Mouse (Mus musculus): Measurements from ENCODE around the gene Ptrh1. TPM values are rescaled to one million over a fixed set of nuclear protein-coding genes. Genes with fewer than 3 reads are reported as not detected.
A peak's percentile ranks its signal among the peaks of the same experiment; 100 is the strongest.

Gene Ptrh1
- polyA plus RNA-seq, 2 experiments = 1.7 to 1.9 TPM

DNA sequence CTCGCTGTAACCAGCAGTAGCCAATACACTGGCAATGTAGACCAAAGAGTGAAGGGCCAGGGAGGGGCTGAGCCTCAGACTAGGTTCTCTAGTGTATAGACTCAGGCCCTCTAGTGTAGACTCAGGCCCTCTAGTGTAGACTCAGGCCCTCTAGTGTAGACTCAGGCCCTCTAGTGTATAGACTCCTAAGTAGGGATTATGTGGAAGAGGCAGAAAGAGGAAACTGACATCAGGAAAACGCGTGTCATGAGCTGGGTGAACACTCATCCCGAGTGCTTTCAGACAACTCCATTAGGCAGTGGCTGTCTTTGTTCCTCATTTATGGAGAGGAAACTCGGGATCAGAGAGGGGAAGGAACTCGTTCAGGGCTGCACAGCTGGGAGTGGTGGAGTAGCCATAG, 38.6 kb upstream of the Ptrh1 start:
- no peak overlapping the region for H3K9ac ChIP-seq (replicated peaks)
- peaks cover 5% of the 10 kb centered on the region; the same call in 1 of the 2 replicates for H3K27me3 ChIP-seq (ENCODE audit: control insufficient read depth, insufficient read depth, low read length)
- no peaks in the 10 kb centered on the region for H3K36me3 ChIP-seq (replicated peaks; ENCODE audit: control insufficient read depth, insufficient read depth, low read depth)
- H3K9me3 ChIP-seq (ENCODE audit: control insufficient read depth, low read length) = no peaks in the 10 kb centered on the region
- no peak overlapping the region for H3K4me3 ChIP-seq (ENCODE audit: insufficient read depth in 1 of 2, low read depth in 2 of 2, low read length in 2 of 2)
- H3K27ac ChIP-seq = no peak overlapping the region
- 42% methylated on average over 6 of the region's 6 CpGs for WGBS (ENCODE audit: insufficient replicate concordance)
- 0 out of 2 replicates have a peak, but pooled peaks have one; percentile 16 for ATAC-seq (ENCODE audit: insufficient read depth)
- H3K4me2 ChIP-seq (ENCODE audit: low read depth) = no peak overlapping the region
- DNase-seq (ENCODE audit: low read depth in 3 of 3, low spot score in 3 of 3) = no peak
- H3K4me1 ChIP-seq (replicated peaks; ENCODE audit: control insufficient read depth in 2 of 2, insufficient read depth in 2 of 2, low read length in 1 of 2) = peaks cover 0 to 2% of the 10 kb centered on the region in 2 experiments; a peak in 2 of 4 replicates
- TF ChIP-seq EP300 (IDR thresholded peaks at IDR 0.05; ENCODE audit: low read depth) = no peak
- TF ChIP-seq CTCF (IDR thresholded peaks at IDR 0.05; ENCODE audit: low read depth) = no peak

DNA sequence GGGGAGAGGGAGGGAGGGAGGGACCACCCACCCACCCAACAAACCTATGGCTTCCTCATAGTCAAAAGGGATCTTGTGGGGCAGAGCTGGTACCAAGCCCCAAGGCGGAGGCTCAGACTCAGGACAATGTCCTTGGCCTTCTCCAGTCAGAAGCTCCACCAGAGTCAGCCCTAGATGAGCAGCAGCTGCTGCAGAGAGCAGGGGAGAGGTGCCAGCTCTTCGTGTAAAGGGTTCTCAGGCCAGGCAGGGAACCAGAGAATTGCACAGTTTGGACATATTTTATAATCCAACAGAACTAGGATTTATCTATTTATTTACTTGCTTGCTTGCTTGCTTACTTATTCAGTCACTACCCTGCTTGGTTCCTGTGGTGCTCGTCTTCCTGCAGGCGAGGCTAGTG, 36.3 kb upstream of the Ptrh1 start:
- H3K9me3 ChIP-seq (ENCODE audit: control insufficient read depth, low read length) = no peaks in the 10 kb centered on the region
- H3K9ac ChIP-seq (replicated peaks) = no peak overlapping the region
- TF ChIP-seq EP300 (IDR thresholded peaks at IDR 0.05; ENCODE audit: low read depth) (no peak), CTCF (IDR thresholded peaks at IDR 0.05; ENCODE audit: low read depth) (no peak)
- no peak overlapping the region for H3K27ac ChIP-seq
- WGBS (ENCODE audit: insufficient replicate concordance) = 55% methylated on average over 4 of the region's 4 CpGs
- H3K4me3 ChIP-seq (ENCODE audit: insufficient read depth in 1 of 2, low read depth in 2 of 2, low read length in 2 of 2) = no peak overlapping the region
- peaks cover 5% of the 10 kb centered on the region; the same call in 1 of the 2 replicates for H3K27me3 ChIP-seq (ENCODE audit: control insufficient read depth, insufficient read depth, low read length)
- ATAC-seq (ENCODE audit: insufficient read depth) = no peak
- no peaks in the 10 kb centered on the region for H3K36me3 ChIP-seq (replicated peaks; ENCODE audit: control insufficient read depth, insufficient read depth, low read depth)
- no peak overlapping the region for H3K4me2 ChIP-seq (ENCODE audit: low read depth)
- peaks cover 0 to 2% of the 10 kb centered on the region in 2 experiments; a peak in 1 of 4 replicates for H3K4me1 ChIP-seq (replicated peaks; ENCODE audit: control insufficient read depth in 2 of 2, insufficient read depth in 2 of 2, low read length in 1 of 2)
- no peak for DNase-seq (ENCODE audit: low read depth in 3 of 3, low spot score in 3 of 3)

DNA sequence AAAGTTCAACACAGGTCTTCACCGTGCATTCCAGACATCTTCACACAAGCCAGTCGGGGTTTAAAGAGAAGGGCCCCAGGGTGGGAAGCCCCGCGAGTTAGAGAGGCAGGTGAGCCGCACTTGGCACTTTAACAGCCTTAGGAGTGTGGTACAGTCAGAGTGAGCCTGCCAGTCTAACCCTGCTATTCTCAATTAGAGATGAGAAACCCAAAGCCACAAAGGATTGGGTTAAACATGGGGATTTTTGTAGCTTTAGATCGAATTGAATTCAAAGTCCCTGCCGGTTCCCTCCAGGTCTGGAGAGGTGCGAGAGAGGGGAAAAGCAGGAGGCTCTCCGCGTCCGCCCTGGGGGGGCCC, 34.7 kb upstream of the Ptrh1 start, which contains the start of gene 6330409D20Rik:
Gene 6330409D20Rik, minus strand, starts transcription at position 101 of the 357 bp plus-strand sequence.
- Histone ChIP-seq H3K36me3 (replicated peaks; ENCODE audit: control insufficient read depth, insufficient read depth, low read depth) (no peaks in the 10 kb centered on the region), H3K27ac (no peak within 1 kb of the TSS), H3K4me1 (replicated peaks; ENCODE audit: control insufficient read depth in 2 of 2, insufficient read depth in 2 of 2, low read length in 1 of 2) (no peaks in the 10 kb centered on the region; a peak in 1 of 4 replicates), H3K9ac (replicated peaks) (no peak within 1 kb of the TSS), H3K4me3 (ENCODE audit: insufficient read depth in 1 of 2, low read depth in 2 of 2, low read length in 2 of 2) (peak within 1 kb of the TSS in 1 of 2 experiments; percentile 29; a peak in 2 of 4 replicates), H3K27me3 (ENCODE audit: control insufficient read depth, insufficient read depth, low read length) (peaks cover 5% of the 10 kb centered on the region; the same call in 1 of the 2 replicates), H3K9me3 (ENCODE audit: control insufficient read depth, low read length) (no peaks in the 10 kb centered on the region), H3K4me2 (ENCODE audit: low read depth) (peak within 1 kb of the TSS; percentile 42)
- DNase-seq (ENCODE audit: low read depth in 3 of 3, low spot score in 3 of 3) (no peak), ATAC-seq (ENCODE audit: insufficient read depth) (no peak)
- WGBS (ENCODE audit: insufficient replicate concordance) = 30% methylated on average over 11 of the region's 11 CpGs
- no peak for TF ChIP-seq EP300 (IDR thresholded peaks at IDR 0.05; ENCODE audit: low read depth)
- no peak for TF ChIP-seq CTCF (IDR thresholded peaks at IDR 0.05; ENCODE audit: low read depth)

DNA sequence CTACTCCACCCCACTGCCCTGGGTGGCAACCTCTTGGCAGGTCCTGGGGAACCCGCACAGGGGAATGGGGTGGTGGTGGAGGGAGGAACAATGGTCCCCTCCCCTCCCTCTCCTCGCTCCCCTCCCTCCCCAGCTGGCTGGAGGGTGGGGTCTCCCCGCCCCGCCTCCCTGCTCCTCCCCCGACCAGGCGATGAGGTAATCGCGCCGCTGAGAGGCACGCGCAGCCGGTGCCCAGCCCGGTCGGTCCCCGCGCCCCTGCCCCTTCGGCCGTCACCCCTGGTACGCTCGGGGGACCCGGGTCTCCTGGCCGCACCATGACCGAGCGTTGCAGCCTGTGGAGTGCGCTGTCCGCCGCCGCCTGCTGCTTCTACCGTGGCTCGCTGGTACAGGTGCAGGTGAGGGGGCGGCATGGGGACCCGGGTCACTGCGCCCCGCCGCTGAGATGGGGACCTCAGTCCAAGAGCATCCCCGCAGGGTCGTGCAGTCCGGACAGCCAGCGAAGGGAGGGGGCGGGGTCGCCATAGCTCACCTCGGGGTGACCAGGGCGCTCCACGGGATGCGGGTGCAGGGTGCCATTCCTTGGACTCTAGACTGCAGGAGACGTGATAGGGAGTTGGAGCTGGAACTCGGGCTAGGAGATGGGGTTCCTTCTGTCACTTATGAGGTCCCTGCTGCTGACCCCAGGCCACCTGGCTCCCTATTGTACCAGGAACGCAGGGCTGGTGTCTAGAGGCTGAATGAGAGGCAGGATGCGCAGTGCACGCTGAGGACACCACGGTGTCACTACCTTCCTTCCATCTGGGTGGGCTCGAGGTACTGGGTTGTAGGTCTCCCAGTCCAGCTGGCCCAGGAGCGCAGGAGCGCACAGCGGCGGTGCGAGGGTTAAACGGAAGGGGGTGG, 34.1 kb upstream of the Ptrh1 start:
- Histone ChIP-seq H3K9ac (replicated peaks) (no peak overlapping the region), H3K4me3 (ENCODE audit: insufficient read depth in 1 of 2, low read depth in 2 of 2, low read length in 2 of 2) (peak overlapping the region in 1 of 2 experiments; percentile 29; a peak in 2 of 4 replicates), H3K36me3 (replicated peaks; ENCODE audit: control insufficient read depth, insufficient read depth, low read depth) (no peaks in the 10 kb centered on the region), H3K9me3 (ENCODE audit: control insufficient read depth, low read length) (no peaks in the 10 kb centered on the region), H3K27ac (no peak overlapping the region), H3K4me1 (replicated peaks; ENCODE audit: control insufficient read depth in 2 of 2, insufficient read depth in 2 of 2, low read length in 1 of 2) (no peaks in the 10 kb centered on the region; a peak in 1 of 4 replicates), H3K27me3 (ENCODE audit: control insufficient read depth, insufficient read depth, low read length) (peaks cover 5% of the 10 kb centered on the region; the same call in 1 of the 2 replicates), H3K4me2 (ENCODE audit: low read depth) (peak overlapping the region; percentile 42)
- DNase-seq (ENCODE audit: low read depth in 3 of 3, low spot score in 3 of 3) = no peak
- no peak for ATAC-seq (ENCODE audit: insufficient read depth)
- no peak for TF ChIP-seq EP300 (IDR thresholded peaks at IDR 0.05; ENCODE audit: low read depth)
- TF ChIP-seq CTCF (IDR thresholded peaks at IDR 0.05; ENCODE audit: low read depth) = no peak
- 39% methylated on average over 58 of the region's 58 CpGs for WGBS (ENCODE audit: insufficient replicate concordance)

DNA sequence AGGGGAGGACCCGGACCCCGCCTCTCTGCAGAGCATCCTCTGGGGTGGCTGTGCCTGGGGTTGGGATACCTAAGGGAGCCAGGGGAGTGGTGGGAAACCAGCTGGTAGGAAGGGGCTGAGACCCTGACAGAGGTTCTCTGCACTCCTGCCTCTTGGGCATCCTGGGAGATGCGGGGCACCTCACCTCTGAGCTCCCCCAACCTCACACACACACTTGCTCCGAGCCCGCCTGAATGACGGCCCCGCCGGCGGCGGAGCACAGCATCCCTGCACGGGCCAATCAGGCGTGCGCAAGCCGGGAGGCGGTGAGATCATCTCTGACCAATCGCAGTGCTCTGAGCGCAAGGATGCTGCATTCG, 33.4 kb upstream of the Ptrh1 start:
- Histone ChIP-seq H3K4me2 (ENCODE audit: low read depth) (no peak overlapping the region), H3K4me3 (ENCODE audit: insufficient read depth in 1 of 2, low read depth in 2 of 2, low read length in 2 of 2) (no peak overlapping the region), H3K4me1 (replicated peaks; ENCODE audit: control insufficient read depth in 2 of 2, insufficient read depth in 2 of 2, low read length in 1 of 2) (no peaks in the 10 kb centered on the region), H3K27me3 (ENCODE audit: control insufficient read depth, insufficient read depth, low read length) (peaks cover 5% of the 10 kb centered on the region; the same call in 1 of the 2 replicates), H3K9me3 (ENCODE audit: control insufficient read depth, low read length) (no peaks in the 10 kb centered on the region), H3K27ac (no peak overlapping the region), H3K36me3 (replicated peaks; ENCODE audit: control insufficient read depth, insufficient read depth, low read depth) (no peaks in the 10 kb centered on the region), H3K9ac (replicated peaks) (no peak overlapping the region)
- 72% methylated on average over 18 of the region's 18 CpGs for WGBS (ENCODE audit: insufficient replicate concordance)
- no peak for DNase-seq (ENCODE audit: low read depth in 3 of 3, low spot score in 3 of 3)
- ATAC-seq (ENCODE audit: insufficient read depth) = no peak
- no peak for TF ChIP-seq EP300 (IDR thresholded peaks at IDR 0.05; ENCODE audit: low read depth)
- TF ChIP-seq CTCF (IDR thresholded peaks at IDR 0.05; ENCODE audit: low read depth) = no peak

Measured in liver, embryonic 14.5 days (tissue).